8 mouse cellular contexts compared by ENCODE assay signal in genomic region chr9:20973682-20974075, GRCm38 (mm10). TPM values are rescaled to one million over a fixed set of nuclear protein-coding genes. Genes with fewer than 3 reads are reported as not detected.
A peak's percentile ranks its signal among the peaks of the same experiment; 100 is the strongest.
DNase-seq lines count a peak whose midpoint lies in the region; ATAC-seq and TF ChIP-seq lines count a peak whose summit lies in the region.

No protein-coding gene starts in this region.

- no peak for DNase-seq in neural tube, embryonic 11.5 days (ENCODE audit: low spot score)
- DNase-seq in neural tube, embryonic 10.5 days (ENCODE audit: extremely low spot score, low spot score): no peak
- no peak for DNase-seq in heart, embryonic 10.5 days (ENCODE audit: low spot score)
- peak; percentile 37 for DNase-seq in liver
- no peak for DNase-seq in stomach, postnatal 0 days (ENCODE audit: low spot score)
- no peak for DNase-seq in urinary bladder, adult 18-20 months (ENCODE audit: low spot score in 2 of 2)
- DNase-seq in layer of hippocampus, adult 9-11 months: no peak
- no peak for DNase-seq in thymus, adult 18-20 months

- H3K27me3 ChIP-seq in neural tube, embryonic 11.5 days (ENCODE audit: control insufficient read depth, insufficient read depth, low read length): no peaks in the 10 kb centered on the region
- H3K27me3 ChIP-seq in heart, embryonic 10.5 days (ENCODE audit: insufficient read depth, poor library complexity, severe bottlenecking): no peaks in the 10 kb centered on the region
- no peaks in the 10 kb centered on the region for H3K27me3 ChIP-seq in stomach, postnatal 0 days (ENCODE audit: control insufficient read depth, insufficient read depth, low read length)

- no peak for TF ChIP-seq EP300 in stomach, postnatal 0 days (optimal IDR thresholded peaks at IDR 0.05)

- H3K9me3 ChIP-seq in neural tube, embryonic 11.5 days (ENCODE audit: control insufficient read depth, low read length): no peaks in the 10 kb centered on the region
- H3K9me3 ChIP-seq in heart, embryonic 10.5 days: no peaks in the 10 kb centered on the region
- no peaks in the 10 kb centered on the region for H3K9me3 ChIP-seq in stomach, postnatal 0 days (ENCODE audit: control insufficient read depth, low read length)

- peak overlapping the region; percentile 1 for H3K4me2 ChIP-seq in neural tube, embryonic 11.5 days (ENCODE audit: low read depth)
- H3K4me2 ChIP-seq in stomach, postnatal 0 days (replicated peaks; ENCODE audit: low read depth): peak overlapping the region; percentile 89

- no peak for ATAC-seq in neural tube, embryonic 11.5 days (ENCODE audit: insufficient read depth, low FRiP score, low TSS enrichment)
- ATAC-seq in stomach, postnatal 0 days (ENCODE audit: low FRiP score, low TSS enrichment): no peak

- TF ChIP-seq CTCF in stomach, postnatal 0 days (IDR thresholded peaks at IDR 0.05; ENCODE audit: low read depth): no peak

- no peak overlapping the region for H3K9ac ChIP-seq in neural tube, embryonic 11.5 days (ENCODE audit: low read length)
- 0 out of 2 replicates have a peak overlapping the region, but pooled peaks have one; percentile 31 for H3K9ac ChIP-seq in stomach, postnatal 0 days (ENCODE audit: low read length)

- H3K27ac ChIP-seq in neural tube, embryonic 11.5 days (ENCODE audit: low read depth, low read length): no peak overlapping the region
- peak overlapping the region; percentile 49; the same call in 1 of the 2 replicates for H3K27ac ChIP-seq in heart, embryonic 10.5 days
- peak overlapping the region; percentile 96 for H3K27ac ChIP-seq in stomach, postnatal 0 days (replicated peaks)

- WGBS in neural tube, embryonic 11.5 days: 62% methylated on average over 6 of the region's 6 CpGs
- WGBS in heart, embryonic 10.5 days: 55% methylated on average over 6 of the region's 6 CpGs
- 33% methylated on average over 4 of the region's 6 CpGs for WGBS in stomach, postnatal 0 days

- peaks cover 21% of the 10 kb centered on the region for H3K4me1 ChIP-seq in neural tube, embryonic 11.5 days (ENCODE audit: control insufficient read depth, insufficient read depth, low read length)
- H3K4me1 ChIP-seq in heart, embryonic 10.5 days: peaks cover 59% of the 10 kb centered on the region
- peaks cover 11% of the 10 kb centered on the region; the same call in 1 of the 2 replicates for H3K4me1 ChIP-seq in stomach, postnatal 0 days (replicated peaks; ENCODE audit: control insufficient read depth, insufficient read depth)

- no peak overlapping the region for H3K4me3 ChIP-seq in neural tube, embryonic 11.5 days (ENCODE audit: low read depth, low read length)
- peak overlapping the region; percentile 22 for H3K4me3 ChIP-seq in heart, embryonic 10.5 days
- H3K4me3 ChIP-seq in stomach, postnatal 0 days (ENCODE audit: low read depth, low read length): 0 out of 2 replicates have a peak overlapping the region, but pooled peaks have one; percentile 6

- H3K36me3 ChIP-seq in neural tube, embryonic 11.5 days (ENCODE audit: control insufficient read depth, insufficient read depth, low read length): no peaks in the 10 kb centered on the region
- H3K36me3 ChIP-seq in heart, embryonic 10.5 days: peaks cover 21% of the 10 kb centered on the region
- 0 out of 2 replicates have a peak, but pooled peaks cover 3% of the 10 kb centered on the region for H3K36me3 ChIP-seq in stomach, postnatal 0 days (ENCODE audit: control insufficient read depth, insufficient read depth, low read length)

RNA-seq across cellular contexts. Expression of gene S1pr2, which starts 2.9 kb away (rescaled TPM):
- 24.8 and 28.5 TPM in 2 replicates for polyA plus RNA-seq in neural tube, embryonic 11.5 days (2014; fragmentation: Nextera tagmentation; extraction: Ambion mirVana)
- polyA plus RNA-seq in heart, embryonic 10.5 days (2016; fragmentation: Nextera tagmentation; extraction: Ambion mirVana): 25.1 and 34.6 TPM in 2 replicates
- polyA plus RNA-seq in stomach, postnatal 0 days (2015; fragmentation: Nextera tagmentation; extraction: Ambion mirVana): 16.3 and 19.4 TPM in 2 replicates

RNA-seq across cellular contexts. Expression of gene Dnmt1, which starts 14.0 kb away (rescaled TPM):
- 70.3 and 72.7 TPM in 2 replicates for polyA plus RNA-seq in neural tube, embryonic 11.5 days (2014; fragmentation: Nextera tagmentation; extraction: Ambion mirVana)
- polyA plus RNA-seq in heart, embryonic 10.5 days (2016; fragmentation: Nextera tagmentation; extraction: Ambion mirVana): 105 and 110 TPM in 2 replicates
- 17.9 TPM in 2 replicates for polyA plus RNA-seq in stomach, postnatal 0 days (2015; fragmentation: Nextera tagmentation; extraction: Ambion mirVana)

RNA-seq across cellular contexts. Expression of gene Mrpl4, which starts 28.9 kb away (rescaled TPM):
- 131 and 135 TPM in 2 replicates for polyA plus RNA-seq in neural tube, embryonic 11.5 days (2014; fragmentation: Nextera tagmentation; extraction: Ambion mirVana)
- polyA plus RNA-seq in heart, embryonic 10.5 days (2016; fragmentation: Nextera tagmentation; extraction: Ambion mirVana): 157 and 162 TPM in 2 replicates
- 87.3 and 90.2 TPM in 2 replicates for polyA plus RNA-seq in stomach, postnatal 0 days (2015; fragmentation: Nextera tagmentation; extraction: Ambion mirVana)

RNA-seq across cellular contexts. Expression of gene Icam1, which starts 42.1 kb away (rescaled TPM):
- polyA plus RNA-seq in neural tube, embryonic 11.5 days (2014; fragmentation: Nextera tagmentation; extraction: Ambion mirVana): 5.6 TPM in 2 replicates
- 7.7 and 9.7 TPM in 2 replicates for polyA plus RNA-seq in heart, embryonic 10.5 days (2016; fragmentation: Nextera tagmentation; extraction: Ambion mirVana)
- polyA plus RNA-seq in stomach, postnatal 0 days (2015; fragmentation: Nextera tagmentation; extraction: Ambion mirVana): 9.5 and 11.9 TPM in 2 replicates

RNA-seq across cellular contexts. Expression of gene Icam4, which starts 55.5 kb away (rescaled TPM):
- polyA plus RNA-seq in neural tube, embryonic 11.5 days (2014; fragmentation: Nextera tagmentation; extraction: Ambion mirVana): 4.2 and 5.8 TPM in 2 replicates
- 15.2 and 19.9 TPM in 2 replicates for polyA plus RNA-seq in heart, embryonic 10.5 days (2016; fragmentation: Nextera tagmentation; extraction: Ambion mirVana)
- 0.50 and 0.81 TPM in 2 replicates for polyA plus RNA-seq in stomach, postnatal 0 days (2015; fragmentation: Nextera tagmentation; extraction: Ambion mirVana)
